Mouse (Mus musculus): Measurements from ENCODE around the gene Mthfd2.

Gene Mthfd2

GRCm38 (mm10) chr6:83341387-83341786 is 15.7 kb upstream of the Mthfd2 start:
- in situ Hi-C loops (cut with MboI, MseI) = no loop called here

DNA sequence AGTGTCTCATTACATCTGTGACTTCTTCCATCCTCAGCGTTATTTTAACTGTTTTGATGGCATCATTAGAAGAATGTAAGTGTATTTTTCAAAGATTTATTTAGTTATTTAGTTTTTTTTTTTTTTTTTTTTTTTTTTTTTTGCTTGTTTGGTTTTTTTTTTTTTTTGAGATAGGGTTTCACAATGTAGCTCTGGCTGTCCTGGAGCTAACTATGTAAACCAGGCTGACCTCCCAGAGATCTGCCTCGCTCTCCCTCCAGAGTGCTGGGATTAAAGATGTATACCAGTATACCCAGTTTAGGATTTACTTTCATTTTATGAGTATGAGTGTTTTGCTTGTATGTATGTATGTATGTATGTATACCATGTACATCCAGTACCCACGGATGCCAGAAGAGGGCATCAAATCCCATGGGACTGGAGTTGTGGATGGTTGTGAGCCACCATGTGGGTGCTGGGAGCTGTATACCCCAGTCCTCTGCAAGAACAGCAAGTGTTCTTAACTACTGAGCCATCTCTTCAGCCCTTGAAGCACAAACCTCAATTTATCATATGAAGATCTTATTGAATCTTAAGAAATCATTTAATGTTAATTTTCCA is 2.0 kb upstream of the Mthfd2 start:
- in situ Hi-C loops (cut with MboI, MseI) = no loop called here

GRCm38 (mm10) chr6:83326761-83327160 is 1.1 kb upstream of the Mthfd2 start:
- in situ Hi-C loops (cut with MboI, MseI) = no loop called here

DNA sequence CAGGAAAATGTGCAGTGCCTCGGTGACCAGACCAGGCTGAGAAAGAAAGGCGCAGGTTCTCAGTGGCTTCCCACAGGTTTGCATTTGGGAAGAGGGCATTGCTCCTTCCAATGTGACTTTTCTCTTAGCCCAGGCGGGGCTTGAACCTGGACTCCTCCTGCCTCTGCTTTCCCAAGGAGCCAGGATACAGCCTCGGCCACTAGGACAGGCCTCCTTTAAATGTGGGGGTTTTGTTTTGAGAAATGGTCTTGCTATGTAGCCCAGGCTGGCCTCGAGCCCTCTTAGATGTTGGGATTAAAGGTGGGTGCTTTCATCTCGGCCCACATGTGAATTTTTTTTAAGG is 657 bp upstream of the Mthfd2 start:
- in situ Hi-C loops (cut with MboI, MseI) = no loop called here

- in situ Hi-C loops (cut with MboI, MseI) = no loop called here
Measured at GRCm38 (mm10) chr6:83323652-83324419, 1.9 kb downstream of the Mthfd2 start.

DNA sequence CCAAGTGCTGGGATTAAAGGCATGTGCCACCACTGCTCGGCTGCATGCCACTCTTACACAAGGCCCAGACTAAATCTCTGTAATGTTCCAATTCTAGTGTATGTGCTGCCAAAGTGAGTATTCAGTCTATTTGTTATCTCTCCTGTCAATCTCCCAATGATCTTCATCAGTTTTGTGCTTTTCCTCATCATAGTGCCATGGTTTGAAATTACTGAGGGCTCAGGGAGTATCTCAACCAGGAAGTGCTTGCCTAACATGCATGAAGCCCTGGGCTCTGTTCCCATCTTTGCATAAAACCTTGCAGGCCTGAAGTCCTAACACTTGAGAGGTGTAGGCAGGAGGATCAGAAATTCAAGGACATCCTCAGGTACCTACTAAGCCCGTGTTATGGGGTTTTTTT is 2.9 kb downstream of the Mthfd2 start:
- in situ Hi-C loops (cut with MboI, MseI) = no loop called here

DNA sequence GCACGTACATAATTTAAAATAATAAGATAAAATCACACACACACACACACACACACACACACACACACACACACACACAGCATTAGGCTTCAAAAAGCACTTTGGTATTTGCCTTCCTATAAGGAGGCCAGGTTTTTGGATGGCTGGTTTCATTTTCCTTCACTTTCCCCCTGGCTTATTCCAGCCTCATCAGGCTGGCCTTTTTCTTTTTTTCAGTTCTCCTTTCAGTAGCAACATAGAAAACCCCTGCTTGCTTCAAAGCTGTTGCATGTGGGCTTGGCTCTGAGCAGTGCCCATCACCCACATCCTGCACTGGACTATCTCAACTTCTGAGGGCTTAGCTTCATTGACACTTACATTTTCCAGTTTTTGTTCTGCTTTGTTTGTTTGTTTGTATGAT is 3.8 kb downstream of the Mthfd2 start:
- in situ Hi-C loops (cut with MboI, MseI) = no loop called here

DNA sequence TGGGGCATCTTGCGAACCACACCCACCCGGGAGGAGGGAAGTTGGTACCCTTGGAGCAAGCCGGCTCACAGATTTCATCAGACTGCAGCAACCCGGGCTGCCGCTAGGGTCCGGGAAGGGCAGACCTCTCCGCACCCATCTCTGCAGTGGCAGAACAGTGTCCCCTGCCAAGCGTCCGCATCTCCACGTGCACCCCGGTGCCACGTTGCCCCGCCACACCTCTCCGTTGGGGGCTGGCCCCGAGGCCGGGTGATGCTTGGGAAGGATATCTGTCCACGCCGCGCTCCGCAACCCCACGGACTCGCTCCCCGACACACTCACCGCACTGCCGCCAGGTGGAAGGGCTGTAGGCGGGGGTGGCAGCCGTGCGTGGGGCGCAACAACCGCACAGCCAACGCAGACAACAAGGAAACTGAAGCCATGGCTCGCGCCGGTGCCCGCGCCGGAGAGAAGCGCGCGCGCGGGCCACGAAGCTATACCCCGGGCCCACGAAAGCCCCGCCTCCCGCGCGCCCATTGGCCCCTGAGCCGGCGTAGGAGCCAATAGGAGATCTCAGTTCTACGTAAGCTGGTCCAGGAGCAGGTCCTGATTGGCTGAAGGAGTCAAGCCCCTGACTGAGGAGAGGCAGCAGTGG is 8.5 kb downstream of the Mthfd2 start:
- in situ Hi-C loops (cut with MboI, MseI) = no loop called here

DNA sequence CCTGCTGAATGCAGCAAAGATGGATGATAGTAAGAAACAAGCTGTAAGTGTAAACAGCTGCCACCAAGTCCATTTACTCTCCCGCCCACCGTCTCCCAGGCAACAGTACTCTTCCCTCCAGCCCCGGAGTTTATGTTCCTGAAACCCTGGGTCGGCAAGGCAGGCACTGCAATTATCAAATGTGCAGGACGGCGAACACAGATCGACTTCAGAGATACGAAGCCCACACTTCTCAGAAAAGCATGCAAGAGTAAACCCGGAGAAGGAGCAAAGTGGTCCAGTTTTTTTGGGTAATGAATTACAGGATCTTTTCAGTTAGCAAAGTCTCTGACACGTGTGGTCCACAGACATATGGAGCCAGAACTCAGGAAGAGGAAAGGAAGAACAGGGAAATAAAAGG is 9.7 kb downstream of the Mthfd2 start:
- in situ Hi-C loops (cut with MboI, MseI) = no loop called here

- in situ Hi-C loops (cut with MboI, MseI) = no loop called here
Measured at GRCm38 (mm10) chr6:83315293-83315692, 10.4 kb downstream of the Mthfd2 start.

DNA sequence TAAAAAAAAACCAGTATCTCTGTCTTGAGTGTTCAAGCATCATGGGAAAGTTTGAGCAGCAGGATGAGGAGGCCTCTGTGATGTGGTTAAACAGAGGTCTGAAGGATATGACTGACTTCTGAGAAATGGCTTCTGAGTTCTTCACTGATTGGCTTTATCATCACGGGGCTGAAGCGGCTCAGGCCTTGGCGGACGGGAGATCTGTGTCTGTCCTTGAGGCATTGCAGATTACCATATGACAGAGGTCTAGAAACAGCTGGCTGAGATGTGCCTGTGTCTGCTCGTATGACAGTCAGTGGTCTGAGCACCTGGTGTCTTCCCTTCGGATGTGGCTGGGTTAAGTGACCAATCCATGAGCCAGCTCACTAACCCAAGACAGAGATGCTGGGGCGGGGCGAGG is 13.2 kb downstream of the Mthfd2 start:
- in situ Hi-C loops (cut with MboI, MseI) = no loop called here

DNA sequence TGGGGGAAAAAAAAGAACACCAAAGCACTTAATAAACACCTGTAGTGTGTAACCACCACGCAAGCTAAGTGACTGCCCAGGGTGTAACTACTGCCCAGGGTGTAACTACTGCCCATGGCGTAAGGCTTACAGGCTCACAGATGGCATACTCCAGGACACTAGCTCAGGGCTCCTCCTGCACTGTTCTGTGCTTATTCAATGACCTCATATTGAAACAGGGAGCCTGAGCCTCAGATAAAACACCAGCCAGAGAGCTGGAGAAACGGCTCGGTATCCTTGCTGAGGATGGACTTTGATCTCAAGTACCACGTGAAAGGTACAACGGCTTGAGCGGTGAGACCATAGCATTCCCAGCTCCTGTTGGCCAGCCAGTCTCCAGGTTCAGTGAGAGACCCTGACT is 13.7 kb downstream of the Mthfd2 start:
- in situ Hi-C loops (cut with MboI, MseI) = no loop called here

DNA sequence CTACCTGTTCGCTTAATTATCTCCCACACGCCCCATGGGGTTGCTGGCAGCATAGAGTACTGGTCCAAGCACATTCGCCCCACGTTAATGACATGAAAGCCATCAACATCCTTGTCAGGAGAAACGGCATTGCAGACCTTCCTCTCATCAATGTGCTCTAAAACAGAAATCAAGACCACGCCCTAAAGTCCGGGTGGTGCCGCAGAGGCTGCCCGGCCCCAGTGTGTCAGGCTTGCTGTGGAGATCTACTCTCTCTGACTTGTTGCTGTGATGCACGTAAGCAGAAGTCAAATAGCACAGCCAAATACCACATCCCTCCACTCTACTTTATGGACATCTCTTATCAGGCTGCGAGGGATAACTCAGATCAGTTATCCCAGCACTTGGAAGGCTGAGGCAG is 14.5 kb downstream of the Mthfd2 start:
- in situ Hi-C loops (cut with MboI, MseI) = no loop called here

DNA sequence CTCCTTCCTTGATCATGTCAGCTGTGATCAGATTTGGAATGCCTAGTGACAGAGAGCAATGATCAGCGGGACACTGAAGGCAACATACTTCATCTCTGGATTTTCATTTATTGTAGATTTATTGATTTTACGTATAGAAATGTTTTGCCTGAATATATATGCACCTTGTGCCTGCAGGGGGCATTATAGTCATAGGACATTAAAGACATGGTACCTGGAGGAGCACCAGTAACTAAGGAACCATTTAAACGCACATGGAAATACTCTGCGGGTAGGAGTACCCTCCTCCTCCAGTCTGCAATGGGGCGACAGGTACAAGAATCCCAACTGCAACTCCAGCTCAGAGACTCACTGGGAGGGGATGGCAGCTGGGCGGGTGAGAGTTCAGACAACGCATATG is 16.7 kb downstream of the Mthfd2 start:
- in situ Hi-C loops (cut with MboI, MseI) = no loop called here

DNA sequence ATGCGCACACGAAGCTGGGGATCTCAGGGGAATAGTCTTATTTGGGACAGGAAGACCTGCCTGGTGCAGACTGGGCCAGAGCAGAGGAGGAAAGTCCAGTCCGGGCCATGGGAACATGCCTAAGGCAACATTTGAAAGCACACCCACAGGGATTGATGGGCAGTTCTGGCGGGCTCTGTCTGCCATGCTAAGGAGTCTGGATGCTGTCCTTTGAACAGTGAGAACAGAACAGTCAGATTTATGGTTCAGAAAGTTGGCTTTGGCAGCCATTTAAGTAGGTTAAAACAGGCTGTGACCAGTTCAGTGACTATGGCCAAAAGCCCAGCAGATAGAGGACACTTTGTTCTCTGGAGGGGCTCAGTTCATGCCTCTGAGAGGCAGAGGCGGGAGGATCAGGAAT is 23.4 kb downstream of the Mthfd2 start:
- in situ Hi-C loops (cut with MboI, MseI) = no loop called here

- in situ Hi-C loops (cut with MboI, MseI) = no loop called here
Measured at GRCm38 (mm10) chr6:83301294-83301693, 24.4 kb downstream of the Mthfd2 start.

GRCm38 (mm10) chr6:83300447-83301229 is 25.1 kb downstream of the Mthfd2 start:
- in situ Hi-C loops (cut with MboI, MseI) = no loop called here

DNA sequence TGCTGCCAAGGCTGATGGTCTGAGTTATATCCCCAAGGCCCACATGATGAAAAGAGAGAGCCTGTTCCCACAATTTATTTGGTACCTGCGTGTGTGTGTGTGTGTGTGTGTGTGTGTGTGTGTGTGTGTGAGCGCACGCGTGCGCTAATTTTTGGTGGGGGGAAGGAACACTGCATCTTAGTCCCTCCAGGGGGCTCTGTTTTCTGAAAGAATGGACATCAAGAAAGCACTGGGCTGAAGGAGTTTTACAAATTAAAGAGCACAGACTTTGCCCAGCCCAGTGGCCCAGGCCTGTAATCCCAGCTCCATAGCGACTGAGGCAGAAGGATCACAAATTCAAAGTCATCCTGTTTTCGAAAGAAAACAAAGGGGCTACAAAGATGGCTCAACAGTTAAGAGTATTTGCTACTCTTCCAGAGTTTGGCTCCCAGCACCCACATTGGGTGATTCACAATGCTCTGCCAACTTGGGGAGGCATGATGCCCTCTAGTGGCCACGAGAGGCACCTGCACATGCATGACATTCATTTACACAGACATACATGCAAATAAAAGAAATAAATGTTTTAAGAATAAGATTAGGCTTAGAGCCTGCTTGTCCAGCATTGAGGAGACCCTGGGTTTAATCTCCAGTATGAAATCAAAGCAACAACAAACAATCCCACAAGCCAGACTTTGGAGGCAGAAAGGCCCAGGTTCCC is 45.3 kb downstream of the Mthfd2 start:
- in situ Hi-C loops (cut with MboI, MseI) = no loop called here

GRCm38 (mm10) chr6:83278881-83279280 is 46.8 kb downstream of the Mthfd2 start:
- in situ Hi-C loops (cut with MboI, MseI) = loop anchor here (5.0 kb wide), 2 partner anchors 282 to 367 kb away; no protein-coding TSS in a partner anchor

DNA sequence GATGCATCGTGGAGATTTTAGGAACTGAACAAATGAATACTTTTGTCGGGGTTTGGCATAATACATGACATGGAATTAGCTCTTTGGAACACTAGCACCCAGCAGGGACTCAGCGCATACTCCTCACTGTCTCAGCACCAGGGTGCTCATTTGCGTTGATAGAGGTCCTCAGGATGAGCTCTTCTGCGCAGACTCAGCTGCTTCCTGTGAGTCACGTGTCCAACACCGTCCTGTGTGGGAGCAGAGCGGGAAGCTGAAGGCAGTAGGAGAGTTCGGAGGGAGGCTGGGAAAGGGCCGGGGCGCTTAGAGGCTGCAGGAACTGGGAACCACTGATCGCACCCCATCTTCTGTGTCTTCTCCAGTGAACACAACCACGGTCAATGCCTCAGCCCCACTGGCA is 48.6 kb downstream of the Mthfd2 start:
- in situ Hi-C loops (cut with MboI, MseI) = loop anchor here (5.0 kb wide), 2 partner anchors 280 to 365 kb away; no protein-coding TSS in a partner anchor

DNA sequence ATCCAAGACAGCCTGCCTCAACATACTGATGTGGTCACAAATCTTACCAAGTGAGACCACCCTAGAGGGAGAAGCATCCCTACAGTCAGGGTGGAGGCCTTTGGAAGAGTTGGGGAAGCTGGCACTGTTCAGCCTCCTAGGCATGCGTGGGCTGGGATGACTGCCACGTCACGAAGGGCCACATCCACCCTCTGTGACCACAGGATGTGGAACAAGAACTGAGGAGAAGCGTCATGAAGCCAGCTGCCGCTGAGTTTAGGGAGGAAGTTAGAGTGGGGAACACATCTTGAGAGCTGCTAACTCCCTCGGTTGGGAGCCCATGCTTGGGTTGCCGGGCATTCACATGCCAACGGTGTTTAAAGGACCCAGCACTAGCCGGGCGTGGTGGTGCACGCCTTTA is 52.0 kb downstream of the Mthfd2 start:
- in situ Hi-C loops (cut with MboI, MseI) = no loop called here
